Mouse (Mus musculus): Measurements from ENCODE around the gene Wnk2. TPM values are rescaled to one million over a fixed set of nuclear protein-coding genes. Genes with fewer than 3 reads are reported as not detected.
"Not testable (repeated sequence)": the region's sequence is repeated elsewhere in the genome, so short reads cannot be mapped to it uniquely, and the experiment has no call there.

The Wnk2 gene
- total RNA-seq, 2 experiments from 2014 or later = 85.8 to 99.2 TPM

DNA sequence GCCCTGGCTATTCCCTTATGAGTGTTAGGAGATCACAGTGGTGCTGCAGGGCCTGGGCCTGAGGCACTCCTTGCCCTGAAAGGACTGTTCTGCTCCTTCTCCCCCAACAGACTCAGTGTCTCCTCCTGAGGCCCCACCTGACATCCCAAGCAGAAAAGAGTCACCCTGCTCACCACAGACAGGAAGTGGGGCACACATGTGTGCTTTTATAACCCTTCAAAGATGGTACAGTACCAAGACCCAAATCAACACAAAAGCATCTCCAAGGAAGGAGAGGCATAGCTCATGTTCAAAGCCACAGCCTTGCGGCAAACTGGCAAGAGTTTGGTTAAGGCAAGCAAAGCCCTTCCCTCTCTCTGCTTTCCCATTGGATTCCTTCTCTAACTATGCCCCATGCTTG lies 57.6 kb downstream of the Wnk2 start:
- DNase-seq = no peak

DNA sequence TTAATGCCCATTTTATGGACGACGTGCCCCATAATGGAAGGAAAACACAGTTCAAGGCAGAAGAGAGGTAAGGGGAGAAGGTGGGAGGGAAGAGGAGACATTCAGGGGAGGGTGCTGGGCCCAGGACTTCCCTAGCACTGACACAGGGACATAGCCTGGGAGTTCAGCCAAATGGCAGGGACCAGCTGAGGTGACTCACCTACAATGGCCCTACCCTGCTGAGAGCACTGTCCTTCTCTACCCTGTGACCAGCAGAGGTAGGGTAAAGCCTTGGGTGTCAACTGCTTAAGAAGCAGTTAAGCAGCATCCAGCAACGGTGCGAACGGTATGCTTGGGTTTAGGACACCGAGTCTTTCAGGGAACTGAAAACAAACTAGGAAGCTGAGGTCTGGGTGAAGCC lies 58.9 kb downstream of the Wnk2 start:
- DNase-seq = no peak

DNA sequence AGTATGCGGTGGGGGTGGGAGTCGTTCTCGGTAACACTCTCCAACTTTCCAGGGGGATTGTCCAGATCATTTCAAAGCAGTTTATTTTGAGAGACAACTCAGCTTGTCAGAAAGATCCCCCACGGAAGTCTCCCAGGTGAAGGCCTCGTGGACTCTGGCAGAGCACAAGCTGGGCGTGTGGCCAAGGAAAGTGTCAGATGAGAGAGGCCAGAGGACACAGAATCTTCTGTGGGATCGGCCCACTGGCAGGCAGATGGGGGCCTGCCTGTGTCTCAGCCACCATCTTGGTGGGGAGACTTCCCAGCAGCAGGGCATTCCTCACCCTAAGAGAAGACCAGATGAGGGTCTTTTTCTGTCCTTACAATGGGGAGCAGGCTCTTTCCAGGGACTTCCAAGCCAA lies 60.4 kb downstream of the Wnk2 start:
- no peak for DNase-seq

DNA sequence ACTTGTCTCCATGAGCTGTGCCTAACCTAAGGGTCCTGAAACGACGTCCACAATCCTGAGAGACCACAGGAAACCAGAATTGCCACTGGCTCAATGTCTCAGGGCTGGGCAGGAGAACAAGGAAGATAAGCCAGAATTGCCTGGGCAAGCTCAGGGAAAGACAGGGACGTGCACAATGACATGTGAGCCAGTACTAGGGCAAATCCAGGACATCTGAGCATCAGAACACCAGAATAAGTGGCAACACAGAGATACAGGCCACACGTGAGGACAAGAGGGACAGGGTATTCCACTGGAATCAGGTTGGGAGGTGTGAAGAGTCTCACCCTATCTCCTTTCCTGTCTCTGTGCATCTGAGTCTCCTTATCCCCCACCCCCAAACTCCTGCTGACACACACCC lies 61.4 kb downstream of the Wnk2 start:
- no peak for DNase-seq

DNA sequence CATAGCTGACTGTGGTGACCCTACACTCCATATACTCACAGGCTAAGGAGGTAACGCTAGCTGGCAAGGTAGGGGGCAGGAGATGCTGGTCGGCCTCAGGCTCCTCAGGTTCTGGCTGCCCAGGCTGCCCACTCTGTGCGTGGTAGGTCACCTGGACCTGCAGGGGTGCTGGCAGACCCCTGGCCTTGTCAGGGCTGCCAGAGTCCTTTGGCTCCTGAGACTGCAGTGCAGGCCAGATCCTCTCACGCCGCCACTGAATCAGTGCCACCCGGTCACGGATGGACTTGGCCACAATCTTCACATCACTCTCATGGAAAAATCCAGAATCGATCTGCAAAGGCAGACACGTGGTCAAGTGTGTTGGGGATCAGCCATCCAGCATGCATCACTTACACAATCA lies 62.6 kb downstream of the Wnk2 start:
- no peak for DNase-seq

DNA sequence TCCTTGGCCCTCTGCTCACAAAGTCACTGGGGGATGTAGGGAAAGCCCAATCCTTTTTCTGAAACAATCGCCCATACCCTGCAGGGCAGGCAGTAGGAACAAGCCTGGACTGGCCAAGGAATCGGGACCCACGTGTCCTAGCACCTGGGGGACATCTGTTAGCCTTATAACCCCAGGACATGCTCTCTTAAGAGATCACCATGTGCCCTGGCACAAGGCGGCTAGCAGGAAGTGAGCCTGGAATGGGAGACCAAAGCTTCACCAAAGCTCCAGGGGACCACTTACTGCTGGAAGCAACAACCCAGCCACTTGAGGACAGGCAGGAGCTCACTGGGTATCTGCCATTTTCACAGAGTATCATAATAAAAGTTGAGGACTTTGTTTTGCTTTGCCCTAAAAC lies 63.0 kb downstream of the Wnk2 start:
- no peak for DNase-seq

DNA sequence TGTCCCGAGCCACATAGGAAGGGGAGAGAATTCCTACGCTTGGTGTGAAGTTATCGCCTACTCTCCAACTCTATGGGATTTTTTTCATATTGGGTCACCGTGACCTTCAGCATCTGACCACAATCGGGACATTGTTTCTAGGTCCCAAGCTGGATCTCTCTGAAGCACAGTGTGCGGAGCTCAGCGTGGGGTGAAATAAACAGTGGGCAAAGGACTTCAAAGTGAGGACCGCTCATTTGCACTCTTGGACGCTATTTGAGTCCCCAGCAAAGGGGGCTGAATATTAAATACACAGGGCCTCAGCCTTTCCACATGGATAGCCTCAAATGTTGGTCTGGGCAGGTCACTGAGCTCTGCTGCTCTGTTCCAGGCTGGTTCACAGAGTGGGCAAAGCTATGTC lies 63.9 kb downstream of the Wnk2 start:
- no peak for DNase-seq

DNA sequence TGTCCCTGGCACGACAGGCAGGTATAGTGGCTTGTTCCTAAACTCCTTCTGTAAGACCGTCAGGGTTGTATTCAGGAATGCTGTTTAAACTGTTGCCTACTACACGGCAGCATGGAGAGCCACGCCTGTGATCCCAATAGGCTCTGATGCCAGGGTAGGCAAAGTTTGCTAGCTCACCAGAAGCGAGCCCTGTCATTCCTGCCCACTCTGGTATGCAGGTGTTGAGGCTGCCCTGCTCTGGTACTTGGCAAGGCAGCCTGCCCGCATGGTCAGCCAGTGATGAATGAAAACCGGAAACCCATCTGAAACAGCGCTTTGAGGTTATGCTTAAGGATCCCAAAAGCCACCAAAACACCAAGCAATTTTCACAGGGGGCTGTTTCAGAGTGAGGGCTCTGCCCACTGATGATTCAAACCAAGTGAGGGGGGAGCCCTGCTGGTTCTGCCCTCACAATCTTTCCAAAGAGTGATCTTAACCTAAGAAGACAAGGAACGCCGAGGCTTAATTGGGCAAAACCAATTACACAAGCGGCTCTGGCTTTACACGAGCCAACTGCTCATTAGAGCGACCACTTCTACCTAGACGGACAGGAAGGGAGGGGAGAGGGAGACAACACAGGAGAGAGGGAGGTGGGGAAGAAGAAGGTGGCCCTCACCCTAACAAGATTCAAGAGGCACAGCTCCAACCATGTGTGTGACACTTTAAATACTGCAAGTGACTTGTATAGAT lies 65.5 kb downstream of the Wnk2 start:
- DNase-seq = no peak

DNA sequence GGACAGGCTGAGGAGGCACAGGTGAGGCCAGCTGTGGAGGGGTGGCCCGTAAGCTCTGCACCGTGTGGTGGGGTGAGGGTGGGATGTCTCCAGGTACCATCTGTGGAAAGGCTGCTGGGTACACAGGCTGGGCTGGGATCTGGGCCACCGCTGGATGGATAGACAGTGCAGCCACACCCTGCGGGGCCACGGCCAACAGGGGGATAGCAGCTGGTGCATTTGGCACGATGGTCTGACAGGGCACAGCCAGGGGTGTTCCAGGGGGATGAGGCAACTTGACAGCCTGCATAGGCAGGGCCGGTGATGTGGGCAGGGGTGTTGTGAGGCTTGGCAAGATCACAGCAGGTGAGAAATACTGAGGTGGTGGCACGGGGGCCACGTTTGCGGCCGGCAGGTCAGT lies 71.6 kb downstream of the Wnk2 start:
- DNase-seq = no peak

DNA sequence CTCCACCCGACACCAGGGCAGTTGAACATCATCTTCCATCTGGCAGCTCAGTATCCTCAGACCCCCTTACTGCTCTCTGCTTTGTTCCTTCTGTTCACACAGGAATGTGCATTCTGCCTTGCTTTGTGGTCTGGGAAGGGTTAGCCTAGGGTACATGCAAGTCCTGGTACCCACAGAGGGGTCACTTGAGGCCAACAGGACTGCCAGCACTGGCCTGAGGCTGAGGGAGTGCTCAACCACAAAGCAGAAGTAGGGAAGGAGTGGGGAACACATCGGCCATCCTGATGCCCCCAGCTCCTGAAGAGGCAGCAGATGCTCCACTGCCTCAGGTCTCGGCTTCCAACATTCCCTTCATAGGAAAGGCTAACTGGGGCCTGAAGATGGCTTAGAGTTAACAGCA lies 72.4 kb downstream of the Wnk2 start:
- DNase-seq = no peak

DNA sequence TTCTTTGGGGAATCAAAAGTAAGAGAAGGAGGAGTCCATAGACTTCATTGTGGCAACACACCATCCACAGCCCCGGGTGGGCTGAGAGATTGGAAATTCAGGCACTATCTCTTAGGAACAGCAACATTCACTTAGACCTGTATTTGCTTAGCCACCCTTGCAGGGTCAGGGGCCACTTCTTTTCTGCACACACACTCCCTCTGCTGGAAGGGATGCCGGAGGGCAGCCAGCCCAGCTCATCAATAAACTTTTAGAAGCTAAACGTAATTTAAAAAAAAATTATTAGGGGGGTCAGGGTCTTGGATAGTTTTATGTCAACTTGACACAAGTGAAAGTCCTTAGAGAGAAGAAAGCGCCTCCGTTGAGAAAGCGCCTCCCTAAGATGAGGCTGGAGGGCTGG lies 74.5 kb downstream of the Wnk2 start:
- no peak for DNase-seq

DNA sequence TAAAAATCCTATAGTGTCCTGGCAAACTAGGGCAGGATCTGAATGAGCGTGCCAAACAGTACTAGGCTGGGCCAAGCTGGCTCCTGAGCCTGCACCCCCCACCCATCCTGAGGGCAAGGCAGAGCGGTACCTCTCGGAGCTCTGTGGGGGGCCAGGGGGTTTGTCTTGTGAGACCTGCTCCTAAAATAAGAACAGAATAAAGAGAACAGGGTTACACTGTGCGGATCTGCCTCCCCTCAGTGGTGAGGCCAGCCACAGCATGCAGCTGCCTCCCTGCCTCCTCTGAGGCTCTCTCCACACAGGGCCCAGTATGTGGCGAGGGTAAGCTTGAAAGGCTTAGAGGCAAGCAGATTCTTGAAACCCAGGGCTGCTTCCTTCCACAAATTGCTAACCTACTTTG lies 76.0 kb downstream of the Wnk2 start:
- DNase-seq = no peak

DNA sequence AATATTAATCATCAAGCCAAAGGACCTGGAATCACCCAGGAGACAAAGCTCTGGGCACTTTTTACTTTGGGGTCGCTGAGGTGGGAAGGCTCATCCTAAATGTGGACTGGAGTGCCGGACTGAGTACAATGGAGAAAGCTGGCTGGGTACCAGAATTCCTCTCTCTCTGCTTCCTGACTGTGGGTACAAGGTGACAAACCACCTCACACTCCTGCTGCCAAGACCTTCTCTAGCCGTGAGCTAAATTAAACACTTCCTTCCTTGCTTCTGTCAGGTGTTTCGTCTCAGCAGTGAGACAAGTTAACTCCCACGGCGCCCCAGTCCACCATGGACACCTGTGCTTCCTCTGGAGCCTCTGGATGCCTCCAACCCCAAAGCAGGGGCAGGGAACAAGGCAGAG lies 77.8 kb downstream of the Wnk2 start:
- DNase-seq = no peak

DNA sequence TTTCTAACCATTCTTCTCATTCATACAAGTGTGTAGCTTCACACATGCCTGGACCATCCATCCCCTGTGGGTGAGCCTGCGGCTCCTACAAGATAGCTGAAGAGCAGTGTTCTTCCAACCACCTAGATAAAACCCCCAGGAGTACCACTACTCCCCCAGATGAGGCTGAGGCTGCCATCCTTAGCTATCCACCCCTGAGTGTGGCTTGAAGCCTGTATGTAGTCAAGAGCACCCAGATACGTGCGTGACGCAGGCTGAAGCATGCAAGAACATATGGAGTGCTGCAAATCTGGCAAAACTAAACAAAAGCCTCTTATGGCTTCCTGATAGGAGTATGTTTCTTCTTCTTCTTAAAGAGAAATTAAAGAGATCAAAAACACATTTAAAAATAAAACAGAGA lies 78.4 kb downstream of the Wnk2 start:
- DNase-seq = no peak

DNA sequence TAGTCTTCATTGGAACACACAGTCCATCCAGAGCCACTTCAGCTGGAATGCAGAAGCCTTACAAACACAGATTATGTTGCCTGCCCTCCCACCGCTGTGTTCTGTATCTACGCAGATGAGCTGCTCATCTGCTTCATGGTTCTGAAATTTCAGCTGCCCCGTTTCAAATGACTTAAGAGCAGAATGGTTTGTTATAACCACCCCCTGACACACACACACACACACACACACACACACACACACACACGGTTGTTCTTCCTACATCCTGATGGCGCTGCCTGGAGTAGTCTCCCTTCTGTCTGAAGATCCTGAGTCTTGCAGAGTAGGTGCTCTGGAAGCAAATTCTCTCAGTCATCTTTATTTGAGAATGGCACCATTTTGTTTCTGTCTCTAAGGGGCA lies 83.6 kb downstream of the Wnk2 start:
- no peak for DNase-seq

DNA sequence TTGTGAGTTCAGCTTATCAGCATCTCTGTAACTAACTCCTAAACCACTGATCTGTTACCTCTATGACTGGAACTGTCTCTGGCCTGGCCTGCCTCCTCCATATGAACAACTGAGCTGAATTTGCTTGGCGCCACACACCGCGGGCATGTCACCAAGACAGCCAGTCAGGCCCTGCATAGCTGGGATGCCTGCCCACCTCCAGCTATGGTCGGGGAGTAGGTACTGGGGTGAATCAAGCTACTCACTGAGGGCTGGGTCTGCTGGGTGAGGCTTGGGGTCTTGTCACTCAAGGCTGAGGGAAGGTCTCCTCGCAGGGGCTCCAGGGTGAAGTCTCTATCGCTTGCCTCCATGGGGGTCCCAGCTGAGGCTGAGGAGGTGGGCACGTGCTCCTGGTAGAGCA lies 87.4 kb downstream of the Wnk2 start:
- no peak for DNase-seq

DNA sequence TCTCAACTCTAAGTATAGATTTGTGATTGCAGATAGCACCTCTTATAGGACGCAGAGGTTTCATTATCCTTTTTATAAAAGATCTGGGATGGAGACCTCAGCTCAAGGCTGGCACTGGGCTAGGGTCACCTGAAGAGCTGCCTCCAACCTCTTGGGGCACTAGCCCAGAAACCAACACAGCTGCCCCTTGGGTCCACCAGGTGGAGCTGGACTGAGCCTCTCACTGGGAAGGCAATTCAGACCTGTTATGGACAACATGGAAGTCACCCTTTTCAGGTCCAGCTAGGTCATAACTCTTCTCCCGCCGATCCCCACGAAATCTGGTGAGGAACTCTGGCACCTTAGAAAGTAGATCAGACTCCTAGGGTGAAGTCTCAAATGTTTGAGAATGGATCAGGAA lies 89.3 kb downstream of the Wnk2 start:
- no peak for DNase-seq

DNA sequence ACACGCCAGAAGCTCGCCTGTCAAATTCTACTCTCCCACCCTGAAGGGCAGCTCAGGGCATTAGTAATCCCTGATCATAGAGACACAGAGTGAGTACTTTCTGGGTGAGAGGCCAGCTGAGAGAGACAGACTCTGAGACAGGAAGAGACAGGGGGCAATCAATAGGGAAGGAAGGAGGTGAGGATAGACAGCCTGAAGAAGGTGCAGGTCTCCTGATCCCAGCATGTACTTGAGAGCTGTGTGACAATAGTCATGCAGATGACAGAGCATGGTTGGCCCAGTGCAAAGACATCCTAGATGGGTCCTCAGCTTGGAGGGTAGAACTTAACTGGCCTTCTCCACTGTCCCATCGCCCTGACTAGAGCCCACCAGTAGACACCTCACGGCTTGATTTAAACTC lies 91.5 kb downstream of the Wnk2 start:
- DNase-seq = no peak

DNA sequence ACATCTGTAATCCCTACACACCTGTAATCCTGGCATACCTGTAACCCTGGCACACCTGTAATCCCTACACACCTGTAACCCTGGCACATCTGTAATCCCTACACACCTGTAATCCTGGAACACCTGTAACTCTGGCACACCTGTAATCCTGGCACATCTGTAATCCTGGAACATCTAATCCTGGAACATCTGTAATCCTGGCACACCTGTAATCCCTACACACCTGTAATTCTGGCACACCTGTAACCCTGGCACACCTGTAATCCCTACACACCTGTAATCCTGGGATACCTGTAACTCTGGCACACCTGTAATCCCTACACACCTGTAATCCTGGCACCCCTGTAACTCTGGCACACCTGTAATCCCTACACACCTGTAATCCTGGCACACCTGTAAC lies 93.1 kb downstream of the Wnk2 start:
- not testable (repeated sequence) for DNase-seq

DNA sequence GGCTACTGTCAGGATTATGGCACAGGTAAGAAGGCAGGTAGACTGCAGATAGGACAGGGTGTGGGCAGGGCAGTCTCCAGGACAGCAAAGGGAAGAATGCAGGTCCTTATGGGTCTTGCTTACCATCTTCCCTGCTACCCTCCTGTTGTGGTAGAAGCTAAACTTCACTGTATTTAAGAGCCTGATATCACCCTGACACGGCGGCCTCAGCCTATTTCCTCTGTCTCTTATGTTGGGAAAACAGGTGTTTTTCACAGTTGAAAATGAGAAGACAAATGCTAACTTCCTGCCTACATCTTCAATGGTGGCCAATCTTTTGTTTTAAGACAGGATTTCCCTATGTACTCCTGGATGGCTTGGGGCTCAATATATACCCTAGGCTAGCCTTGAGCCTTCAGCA lies 94.5 kb downstream of the Wnk2 start:
- no peak for DNase-seq

DNA sequence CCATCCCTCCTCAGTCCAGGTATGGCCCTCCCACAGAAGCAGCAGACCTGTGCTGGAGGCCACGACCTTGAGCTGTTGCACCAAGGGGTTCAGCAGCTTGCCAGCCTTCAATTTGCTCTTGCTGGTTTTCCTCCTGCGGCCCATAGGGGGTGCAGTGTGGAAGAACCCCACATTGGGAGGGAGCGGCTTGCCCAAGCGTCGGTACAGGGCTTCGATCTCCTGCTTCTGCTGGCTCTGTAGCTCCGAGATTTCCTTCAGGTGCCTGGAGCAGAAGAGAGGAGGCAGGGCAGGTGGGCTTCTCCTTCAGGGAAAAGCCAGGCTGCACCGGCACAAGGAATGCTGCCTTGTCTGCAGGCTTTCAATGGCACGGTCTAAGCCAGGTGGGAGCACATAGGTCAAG lies 95.3 kb downstream of the Wnk2 start:
- DNase-seq = peak in 1 of 2 experiments; percentile 22

DNA sequence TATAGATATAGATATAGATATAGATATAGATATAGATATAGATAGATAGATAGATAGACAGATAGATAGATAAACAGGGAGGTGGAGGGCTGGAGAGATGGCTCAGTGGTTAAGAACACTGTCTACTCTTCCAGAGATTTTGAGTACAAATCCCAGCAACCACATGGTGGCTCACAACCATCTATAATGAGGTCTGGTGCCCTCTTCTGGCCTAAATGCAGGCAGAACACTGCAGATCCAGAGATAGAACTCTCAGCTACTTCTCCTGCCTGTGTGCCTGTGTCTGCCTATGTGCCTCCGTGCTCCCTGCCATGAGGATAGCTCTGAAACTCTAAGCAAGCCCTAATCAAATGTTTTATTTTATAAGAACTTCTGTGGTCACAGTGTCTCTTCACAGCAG lies 100.4 kb downstream of the Wnk2 start:
- DNase-seq = no peak

DNA sequence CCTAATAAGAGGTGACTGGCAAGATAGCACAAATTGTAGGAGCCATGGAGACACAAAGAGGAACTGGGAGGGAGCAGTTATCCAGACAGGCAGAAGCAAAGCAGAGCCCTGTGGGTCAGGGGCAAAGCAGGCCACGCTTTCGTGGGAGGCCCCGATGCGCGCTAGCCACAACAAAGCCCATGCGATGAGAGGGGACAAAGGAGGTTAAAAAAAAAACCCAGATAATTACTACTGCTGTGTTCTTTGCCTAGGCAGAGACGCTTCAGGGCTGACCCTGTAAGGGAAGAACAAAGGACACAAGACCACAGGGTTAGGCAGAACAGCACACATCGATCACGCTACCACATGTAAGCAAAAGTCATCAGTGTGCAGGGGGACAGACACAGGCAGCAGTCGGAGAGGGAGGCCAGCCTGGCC lies 103.7 kb downstream of the Wnk2 start:
- DNase-seq = no peak

DNA sequence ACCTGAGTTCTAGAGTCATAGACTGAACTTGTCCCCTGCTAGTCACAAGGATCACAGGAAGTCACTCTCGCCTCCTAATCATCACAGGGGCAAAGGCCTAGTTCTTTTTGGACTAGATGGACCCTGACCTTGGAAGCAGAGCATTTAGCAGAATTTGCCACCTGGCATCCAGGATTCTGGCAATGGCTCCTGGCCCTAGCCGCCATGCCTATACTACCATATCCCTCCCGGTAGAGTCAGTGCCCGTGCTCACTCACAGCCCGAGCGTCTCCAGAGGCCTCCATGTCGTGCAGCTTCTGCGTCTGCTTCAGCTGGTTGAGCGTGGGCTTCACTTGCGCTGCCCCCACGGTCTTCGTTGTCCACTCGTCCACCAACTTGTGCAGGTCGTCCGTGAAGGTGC lies 105.4 kb downstream of the Wnk2 start:
- DNase-seq = no peak

DNA sequence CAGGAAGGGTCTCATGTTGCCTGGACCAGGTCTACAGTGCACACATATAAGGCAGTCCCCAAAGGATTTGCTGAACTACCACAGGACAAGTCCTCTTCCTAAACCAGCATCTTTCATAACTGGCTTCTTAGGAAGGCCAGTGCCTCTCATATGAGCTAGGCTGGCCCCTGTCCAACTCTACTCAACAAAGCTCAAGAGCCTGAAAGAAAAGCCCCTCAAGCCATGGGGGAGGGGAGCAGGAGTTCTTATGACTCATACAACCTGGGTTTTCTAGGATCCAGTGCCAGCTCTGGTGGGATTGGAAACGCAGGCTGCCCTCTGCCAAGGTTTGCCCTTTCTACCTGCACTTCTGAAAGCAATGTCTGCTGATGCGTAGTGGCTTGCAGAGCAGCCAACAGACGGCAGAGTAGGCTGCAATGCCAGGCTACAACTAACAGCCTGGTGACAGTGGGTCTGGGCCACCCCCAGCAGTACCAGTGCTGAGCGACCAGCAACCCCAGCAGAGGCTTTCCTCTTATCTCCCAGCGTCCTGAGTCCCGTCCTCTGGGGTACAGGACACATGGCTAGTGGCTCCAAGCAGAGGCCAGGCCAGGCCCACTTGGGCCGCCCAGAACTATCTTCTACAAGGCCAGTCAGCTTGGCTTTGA lies 110.8 kb downstream of the Wnk2 start:
- no peak for DNase-seq

All from layer of hippocampus, postnatal 36 days (tissue).